In the genomic region with DNA sequence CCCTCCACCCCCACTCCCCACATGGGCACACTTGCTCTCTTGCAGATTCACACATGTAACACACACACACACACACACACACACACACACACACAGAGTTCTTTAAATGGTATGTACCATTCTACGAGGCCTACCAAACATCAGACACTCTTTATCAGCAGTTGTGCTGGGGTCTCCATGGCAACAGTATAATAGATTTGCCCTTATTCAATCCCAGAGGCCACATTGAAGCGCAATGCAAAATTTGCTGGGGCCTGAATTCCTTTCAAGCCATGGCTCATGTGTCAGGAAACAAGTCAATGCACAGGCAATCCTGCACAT, we compare ENCODE assay signal across 13 mouse cellular contexts.
DNase-seq lines count a peak whose midpoint lies in the region; ATAC-seq lines count a peak whose summit lies in the region.
"Had no signal": no experiment of that assay in that cellular context is flagged by ENCODE, and none has a peak within 500 bp of the region (broad histone marks: within the 10 kb centered on the region; RNA-seq: fewer than 3 reads in every experiment).

No protein-coding gene starts in this region.

- H3K27ac ChIP-seq in forebrain, embryonic 13.5 days: peak overlapping the region; percentile 97
- H3K27ac ChIP-seq: heart, embryonic 13.5 days; limb, embryonic 12.5 days had no signal

- peak; percentile 79 for ATAC-seq in forebrain, embryonic 13.5 days
- no peak for ATAC-seq in erythroid progenitor cell, adult 5-6 weeks (replicated peaks; ENCODE audit: low FRiP score, poor library complexity, severe bottlenecking)

- H3K4me3 ChIP-seq in forebrain, embryonic 13.5 days: no peak overlapping the region
- H3K4me3 ChIP-seq: erythroblast, embryonic 14.5 days; heart, embryonic 13.5 days; limb, embryonic 12.5 days; megakaryocyte, embryonic 14.5 days had no signal

- 10% methylated on average over 2 of the region's 2 CpGs for WGBS in forebrain, embryonic 13.5 days

- no peaks in the 10 kb centered on the region for H3K36me3 ChIP-seq in forebrain, embryonic 13.5 days (ENCODE audit: poor library complexity, severe bottlenecking)
- H3K36me3 ChIP-seq: heart, embryonic 13.5 days; limb, embryonic 12.5 days had no signal

- no peaks in the 10 kb centered on the region for H3K27me3 ChIP-seq in forebrain, embryonic 13.5 days
- H3K27me3 ChIP-seq: limb, embryonic 12.5 days had no signal

- H3K4me1 ChIP-seq in forebrain, embryonic 13.5 days: peaks cover 49% of the 10 kb centered on the region
- H3K4me1 ChIP-seq: megakaryocyte, embryonic 14.5 days had no signal

- H3K9me3 ChIP-seq in forebrain, embryonic 13.5 days (replicated peaks): no peaks in the 10 kb centered on the region
- H3K9me3 ChIP-seq: heart, embryonic 13.5 days; limb, embryonic 12.5 days had no signal

- peak overlapping the region; percentile 36 for H3K4me2 ChIP-seq in forebrain, embryonic 13.5 days
- H3K4me2 ChIP-seq: heart, embryonic 13.5 days; limb, embryonic 12.5 days had no signal

- peak overlapping the region; percentile 56; the same call in 1 of the 2 replicates for H3K9ac ChIP-seq in forebrain, embryonic 13.5 days
- H3K9ac ChIP-seq: heart, embryonic 13.5 days; limb, embryonic 12.5 days had no signal

- DNase-seq in right cerebral cortex, adult 18-20 months: peak; percentile 11
- DNase-seq in right cerebral cortex, postnatal 36 days (ENCODE audit: low spot score in 2 of 2): no peak
- peak; percentile 71 for DNase-seq in mesoderm, embryonic 11.5 days (ENCODE audit: low read depth, low spot score)
- peak; percentile 37 for DNase-seq in retina, embryonic 14.5 days (ENCODE audit: low spot score)
- no peak for DNase-seq in left cerebral cortex, adult 11 months (ENCODE audit: low spot score)
- no peak for DNase-seq in urinary bladder, postnatal 36 days (ENCODE audit: low spot score in 2 of 2)
- DNase-seq: kidney, adult 11 months had no signal

Comparison
In these comparisons a context has a peak if more than half of its experiments do, and no peak if none do; other contexts are left out.
1. DNase-seq: peak in right cerebral cortex, adult 18-20 months (single experiment), mesoderm, embryonic 11.5 days (single experiment) and retina, embryonic 14.5 days (single experiment); none in right cerebral cortex, postnatal 36 days (0 of 2), left cerebral cortex, adult 11 months (single experiment) and urinary bladder, postnatal 36 days (0 of 2).